Mouse (Mus musculus): ENCODE data around the gene Oaz1. TPM values are rescaled to one million over a fixed set of nuclear protein-coding genes. Genes with fewer than 3 reads are reported as not detected.

The Oaz1 gene
- polyA plus RNA-seq (2015; fragmentation: Nextera tagmentation; extraction: Ambion mirVana), result 1,885 and 1,910 TPM in 2 replicates

DNA sequence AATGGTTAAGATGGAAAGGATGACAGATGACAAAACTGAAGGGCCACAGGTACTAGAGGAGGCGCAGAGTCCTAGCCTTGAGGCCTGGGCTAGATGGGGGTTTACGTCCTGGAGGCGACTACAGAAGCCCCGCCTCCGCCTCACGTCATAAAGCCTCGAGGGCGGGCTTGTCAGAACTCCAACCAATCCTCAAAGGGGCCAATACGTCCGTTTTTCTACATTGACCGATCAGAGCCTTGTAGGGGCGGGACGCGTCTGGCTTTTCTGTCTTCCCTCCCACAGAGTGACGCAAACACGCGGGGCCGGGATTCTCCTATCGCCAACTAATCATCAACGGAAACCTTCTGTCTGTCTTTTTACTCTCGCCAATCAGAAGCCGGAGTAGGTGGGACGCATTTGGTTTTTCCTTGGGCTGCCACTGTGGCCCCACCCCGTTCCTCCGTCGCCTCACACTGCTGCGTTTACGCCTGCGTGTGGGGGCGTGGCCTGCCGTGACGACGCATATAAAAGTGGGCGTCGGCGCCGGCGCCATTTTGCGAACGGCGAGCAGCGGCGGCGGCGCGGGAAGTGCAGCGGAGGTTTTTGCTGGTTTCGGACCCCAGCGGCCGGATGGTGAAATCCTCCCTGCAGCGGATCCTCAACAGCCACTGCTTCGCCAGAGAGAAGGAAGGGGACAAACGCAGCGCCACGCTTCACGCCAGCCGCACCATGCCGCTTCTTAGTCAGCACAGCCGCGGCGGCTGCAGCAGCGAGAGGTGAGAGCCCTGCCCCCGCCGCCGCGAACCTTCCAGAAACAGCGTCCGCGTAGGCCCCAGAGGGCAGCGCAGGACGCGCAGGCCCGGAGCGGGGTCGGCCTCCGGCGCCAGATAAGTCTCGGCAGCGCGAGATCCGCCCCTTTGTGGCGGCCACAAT, at the start of gene Oaz1:
Oaz1 (plus strand) TSS at position 506 of the 912 bp plus-strand sequence.
- Histone ChIP-seq H3K9me3 (no peaks in the 10 kb centered on the region), H3K27me3 (no peaks in the 10 kb centered on the region), H3K4me1 (peaks cover 37% of the 10 kb centered on the region), H3K4me3 (peak within 1 kb of the TSS; percentile 82), H3K27ac (peak within 1 kb of the TSS; percentile 87), H3K9ac (peak within 1 kb of the TSS; percentile 90), H3K4me2 (replicated peaks) (peak within 1 kb of the TSS; percentile 100), H3K36me3 (peaks cover 18% of the 10 kb centered on the region)
- ATAC-seq (ENCODE audit: low FRiP score, low read depth), result peak; percentile 98
- under 1% methylated on average over 80 of the region's 82 CpGs for WGBS

DNA sequence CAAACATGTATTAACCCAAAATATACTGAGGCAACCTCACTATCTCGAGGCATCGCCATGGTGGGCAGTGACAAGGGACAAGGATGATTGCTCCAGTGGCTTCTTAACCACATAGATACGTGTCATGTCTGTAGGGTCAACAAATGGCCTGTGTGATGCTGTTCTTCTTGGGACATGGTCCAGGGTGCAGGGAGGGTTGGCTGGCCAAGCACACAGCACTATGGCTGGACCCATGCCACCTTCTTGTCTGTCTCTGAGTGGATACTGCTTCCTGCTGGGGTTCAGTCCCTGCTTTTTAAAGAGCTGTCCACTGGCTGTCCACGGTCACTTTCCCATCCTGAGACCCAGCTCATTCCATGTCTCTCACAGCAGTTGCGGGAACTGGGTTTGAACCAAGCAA, 49.3 kb upstream of the Oaz1 start:
- ATAC-seq (ENCODE audit: low FRiP score, low read depth), result no peak
- H3K36me3 ChIP-seq, result peaks cover 100% of the 10 kb centered on the region
- no peak overlapping the region for H3K4me2 ChIP-seq (replicated peaks)
- 90% methylated on average over 5 of the region's 5 CpGs for WGBS
- H3K27ac ChIP-seq, result no peak overlapping the region
- H3K9ac ChIP-seq, result no peak overlapping the region
- no peaks in the 10 kb centered on the region for H3K9me3 ChIP-seq
- H3K4me1 ChIP-seq, result peaks cover 13% of the 10 kb centered on the region
- H3K4me3 ChIP-seq, result no peak overlapping the region
- H3K27me3 ChIP-seq, result no peaks in the 10 kb centered on the region

DNA sequence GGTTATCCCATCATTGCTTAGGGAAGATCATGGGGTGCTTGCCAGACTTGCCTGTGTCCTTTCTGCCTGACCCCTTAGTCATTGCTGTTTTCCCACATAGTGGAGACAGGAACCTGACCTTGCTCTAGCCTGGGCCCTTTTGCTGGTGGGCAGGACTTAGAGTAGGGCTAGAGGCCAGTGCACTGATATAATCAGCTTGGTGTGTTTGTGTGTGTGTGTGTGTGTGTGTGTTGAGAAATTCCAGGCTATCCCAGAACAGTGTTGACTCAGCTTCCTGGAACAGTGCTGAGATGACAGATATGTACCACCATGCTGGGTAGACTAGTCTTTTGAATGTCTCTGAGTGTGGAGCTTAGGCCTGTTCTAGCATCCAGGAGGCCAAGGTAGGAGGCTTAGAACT, 46.9 kb upstream of the Oaz1 start:
- Histone ChIP-seq H3K9ac (no peak overlapping the region), H3K27ac (no peak overlapping the region), H3K9me3 (no peaks in the 10 kb centered on the region), H3K4me1 (peaks cover 3% of the 10 kb centered on the region; the same call in 1 of the 2 replicates), H3K36me3 (peaks cover 100% of the 10 kb centered on the region), H3K4me2 (replicated peaks) (no peak overlapping the region), H3K27me3 (no peaks in the 10 kb centered on the region), H3K4me3 (no peak overlapping the region)
- no peak for ATAC-seq (ENCODE audit: low FRiP score, low read depth)

DNA sequence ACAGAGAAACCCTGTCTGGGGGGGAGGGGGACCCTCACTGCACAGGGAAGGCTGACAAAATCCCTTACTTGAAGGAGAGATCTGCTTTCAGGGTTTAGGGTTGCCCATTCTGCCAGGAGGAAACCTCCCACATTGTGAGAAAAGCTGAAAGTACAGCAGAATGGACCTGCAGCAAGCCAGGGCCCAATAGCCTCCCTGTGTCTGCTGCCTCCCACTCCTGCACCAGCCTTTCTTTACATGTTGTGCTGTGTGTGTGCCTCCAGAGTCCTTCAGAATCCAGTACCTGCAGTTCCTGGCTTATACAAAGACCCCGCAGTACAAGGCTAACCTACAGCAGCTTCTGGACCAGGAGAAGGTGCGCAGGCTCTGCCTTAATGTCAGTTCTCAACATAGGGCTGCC, 42.2 kb upstream of the Oaz1 start:
- no peak for ATAC-seq (ENCODE audit: low FRiP score, low read depth)
- Histone ChIP-seq H3K4me2 (replicated peaks) (no peak overlapping the region), H3K9ac (no peak overlapping the region), H3K27ac (no peak overlapping the region), H3K4me1 (no peaks in the 10 kb centered on the region), H3K27me3 (no peaks in the 10 kb centered on the region), H3K4me3 (no peak overlapping the region), H3K9me3 (no peaks in the 10 kb centered on the region), H3K36me3 (peaks cover 100% of the 10 kb centered on the region)
- WGBS, result 98% methylated on average over 2 of the region's 2 CpGs

DNA sequence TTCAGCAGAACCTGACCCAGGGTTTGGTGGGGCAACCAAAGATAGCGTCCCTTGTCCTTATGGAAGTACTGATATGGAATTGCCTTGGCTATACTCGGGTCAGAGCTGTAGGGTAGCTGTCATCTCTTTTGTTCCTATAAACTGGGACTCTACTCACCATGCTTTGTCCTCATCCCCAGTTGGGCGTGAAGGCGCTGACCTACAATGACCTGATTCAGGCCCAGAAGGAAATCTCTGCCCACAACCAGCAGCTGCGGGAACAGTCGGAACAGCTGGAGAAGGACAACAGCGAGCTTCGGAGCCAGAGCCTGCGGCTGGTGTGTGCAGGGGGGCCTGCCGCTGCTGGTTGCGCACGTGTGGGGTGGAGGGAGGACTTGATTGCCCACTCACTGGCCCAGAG, 41.6 kb upstream of the Oaz1 start:
- WGBS, result 93% methylated on average over 12 of the region's 12 CpGs
- Histone ChIP-seq H3K4me3 (no peak overlapping the region), H3K27me3 (no peaks in the 10 kb centered on the region), H3K9ac (no peak overlapping the region), H3K27ac (no peak overlapping the region), H3K4me1 (no peaks in the 10 kb centered on the region), H3K4me2 (replicated peaks) (no peak overlapping the region), H3K36me3 (peaks cover 98% of the 10 kb centered on the region), H3K9me3 (no peaks in the 10 kb centered on the region)
- no peak for ATAC-seq (ENCODE audit: low FRiP score, low read depth)

DNA sequence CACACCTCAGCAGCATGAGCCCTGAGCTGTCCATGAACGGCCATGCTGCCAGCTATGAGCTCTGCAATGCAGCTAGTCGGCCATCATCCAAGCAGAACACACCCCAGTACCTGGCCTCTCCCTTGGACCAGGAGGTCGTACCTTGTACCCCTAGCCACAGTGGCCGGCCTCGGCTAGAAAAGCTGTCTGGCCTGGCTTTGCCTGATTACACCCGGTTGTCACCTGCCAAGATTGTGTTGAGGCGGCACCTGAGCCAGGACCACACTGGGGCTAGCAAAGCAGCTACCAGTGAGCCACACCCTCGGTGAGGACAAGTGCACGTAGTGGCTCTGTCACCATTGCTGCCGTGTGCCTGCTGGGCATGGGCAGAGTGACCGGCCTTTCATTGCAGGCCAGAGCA, 40.5 kb upstream of the Oaz1 start:
- H3K4me1 ChIP-seq, result no peaks in the 10 kb centered on the region
- ATAC-seq (ENCODE audit: low FRiP score, low read depth), result no peak
- WGBS, result 94% methylated on average over 11 of the region's 11 CpGs
- H3K9ac ChIP-seq, result no peak overlapping the region
- H3K4me3 ChIP-seq, result no peak overlapping the region
- H3K4me2 ChIP-seq (replicated peaks), result no peak overlapping the region
- no peak overlapping the region for H3K27ac ChIP-seq
- peaks cover 98% of the 10 kb centered on the region for H3K36me3 ChIP-seq
- H3K9me3 ChIP-seq, result no peaks in the 10 kb centered on the region
- H3K27me3 ChIP-seq, result no peaks in the 10 kb centered on the region

DNA sequence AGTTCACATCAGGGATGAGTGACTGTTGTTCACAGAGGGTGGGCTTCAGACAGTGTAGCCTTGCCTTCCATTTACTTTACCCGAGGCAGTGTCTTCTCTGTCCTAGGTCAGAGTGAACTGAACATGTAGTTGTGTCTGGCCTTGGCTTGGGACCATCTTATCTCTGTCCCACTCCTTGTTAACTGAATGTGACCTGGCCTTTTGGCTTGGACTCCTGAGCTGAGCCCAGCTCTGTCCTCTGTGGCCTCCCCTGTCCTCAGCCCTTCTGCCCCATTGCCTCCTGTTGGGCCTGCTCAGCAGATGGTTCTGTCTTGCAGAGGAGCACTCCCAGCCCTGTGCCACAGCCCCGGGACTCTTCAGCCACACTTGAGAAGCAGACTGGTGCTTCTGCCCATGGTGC, 38.9 kb upstream of the Oaz1 start:
- 83% methylated on average over 2 of the region's 2 CpGs for WGBS

DNA sequence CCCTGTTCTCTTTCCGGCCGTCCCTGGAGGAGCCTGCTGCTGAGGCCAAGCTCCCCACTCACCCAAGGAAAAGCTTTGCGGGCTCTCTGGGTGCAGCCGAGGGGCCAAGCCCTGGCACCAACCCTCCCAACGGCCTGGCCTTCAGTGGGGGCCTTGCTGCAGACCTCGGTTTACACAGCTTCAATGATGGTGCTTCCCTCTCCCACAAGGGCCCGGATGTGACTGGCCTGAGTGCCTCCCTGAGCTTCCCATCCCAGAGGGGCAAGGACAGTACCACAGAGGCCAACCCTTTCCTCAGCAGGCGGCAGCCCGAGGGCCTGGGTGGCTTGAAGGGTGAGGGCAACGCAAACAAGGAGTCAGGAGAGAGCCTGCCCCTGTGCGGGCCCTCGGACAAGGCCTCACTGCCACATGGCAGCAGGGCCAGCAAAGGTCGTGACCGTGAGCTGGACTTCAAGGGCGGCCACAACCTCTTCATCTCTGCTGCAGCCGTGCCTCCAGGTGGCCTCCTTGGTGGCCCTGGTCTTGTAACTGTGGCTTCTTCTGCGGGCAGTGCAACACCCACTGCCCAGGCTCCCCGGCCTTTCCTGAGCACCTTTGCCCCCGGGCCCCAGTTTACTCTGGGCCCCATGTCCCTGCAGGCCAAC, 35.6 kb upstream of the Oaz1 start:
- H3K4me1 ChIP-seq, result peaks cover under 1% of the 10 kb centered on the region; the same call in 1 of the 2 replicates
- H3K9ac ChIP-seq, result no peak overlapping the region
- no peak overlapping the region for H3K4me3 ChIP-seq
- no peak for ATAC-seq (ENCODE audit: low FRiP score, low read depth)
- H3K9me3 ChIP-seq, result no peaks in the 10 kb centered on the region
- WGBS, result 86% methylated on average over 19 of the region's 19 CpGs
- H3K36me3 ChIP-seq, result peaks cover 98% of the 10 kb centered on the region
- H3K4me2 ChIP-seq (replicated peaks), result no peak overlapping the region
- H3K27ac ChIP-seq, result no peak overlapping the region
- H3K27me3 ChIP-seq, result no peaks in the 10 kb centered on the region

More for the DNA sequence above, 38.9 kb upstream of the Oaz1 start:
- Histone ChIP-seq H3K9ac (no peak overlapping the region; the same call in 1 of the 2 replicates), H3K27ac (no peak overlapping the region), H3K4me1 (no peaks in the 10 kb centered on the region), H3K27me3 (no peaks in the 10 kb centered on the region), H3K4me2 (replicated peaks) (no peak overlapping the region), H3K9me3 (no peaks in the 10 kb centered on the region), H3K36me3 (peaks cover 98% of the 10 kb centered on the region), H3K4me3 (no peak overlapping the region)
- no peak for ATAC-seq (ENCODE audit: low FRiP score, low read depth)

DNA sequence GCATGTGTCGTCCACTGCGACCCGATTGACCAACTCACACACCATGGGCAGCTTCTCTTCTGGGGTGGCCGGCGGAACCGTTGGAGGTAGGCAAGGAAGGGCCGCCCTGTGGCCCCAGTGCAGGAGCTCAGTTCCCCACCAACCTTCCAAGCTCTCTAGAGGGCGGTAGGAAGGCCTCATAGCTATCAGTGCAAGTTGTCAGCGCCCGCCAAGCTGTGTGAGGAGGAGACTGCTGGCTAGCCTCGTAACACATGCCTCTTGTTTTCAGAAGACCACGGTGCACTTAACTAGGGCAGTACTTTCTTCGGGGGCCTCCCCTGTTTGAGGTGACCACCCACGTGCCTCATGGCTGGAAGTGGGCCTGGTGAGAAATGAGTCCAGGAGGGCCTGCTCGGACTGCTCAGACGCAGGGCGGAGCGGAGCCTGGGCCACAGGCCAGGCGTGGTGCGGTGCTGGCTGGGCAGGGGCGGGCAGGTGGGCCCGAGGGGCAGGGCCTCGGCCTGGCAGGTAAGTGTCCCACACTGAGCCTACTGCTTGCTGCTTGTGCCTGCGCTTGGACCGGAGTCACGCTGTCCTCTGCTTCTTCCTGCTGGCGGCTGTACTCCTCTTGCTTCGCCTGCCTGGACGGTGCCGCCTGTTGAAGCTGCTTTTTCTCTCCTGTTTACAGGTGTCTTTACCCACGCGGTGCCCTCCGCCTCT, 34.8 kb upstream of the Oaz1 start:
- H3K9ac ChIP-seq, result no peak overlapping the region
- H3K4me3 ChIP-seq, result no peak overlapping the region
- WGBS, result 78% methylated on average over 33 of the region's 33 CpGs
- H3K27me3 ChIP-seq, result no peaks in the 10 kb centered on the region
- peaks cover 98% of the 10 kb centered on the region for H3K36me3 ChIP-seq
- H3K27ac ChIP-seq, result no peak overlapping the region
- H3K4me1 ChIP-seq, result peaks cover 7% of the 10 kb centered on the region
- H3K9me3 ChIP-seq, result no peaks in the 10 kb centered on the region
- no peak for ATAC-seq (ENCODE audit: low FRiP score, low read depth)
- no peak overlapping the region for H3K4me2 ChIP-seq (replicated peaks)

DNA sequence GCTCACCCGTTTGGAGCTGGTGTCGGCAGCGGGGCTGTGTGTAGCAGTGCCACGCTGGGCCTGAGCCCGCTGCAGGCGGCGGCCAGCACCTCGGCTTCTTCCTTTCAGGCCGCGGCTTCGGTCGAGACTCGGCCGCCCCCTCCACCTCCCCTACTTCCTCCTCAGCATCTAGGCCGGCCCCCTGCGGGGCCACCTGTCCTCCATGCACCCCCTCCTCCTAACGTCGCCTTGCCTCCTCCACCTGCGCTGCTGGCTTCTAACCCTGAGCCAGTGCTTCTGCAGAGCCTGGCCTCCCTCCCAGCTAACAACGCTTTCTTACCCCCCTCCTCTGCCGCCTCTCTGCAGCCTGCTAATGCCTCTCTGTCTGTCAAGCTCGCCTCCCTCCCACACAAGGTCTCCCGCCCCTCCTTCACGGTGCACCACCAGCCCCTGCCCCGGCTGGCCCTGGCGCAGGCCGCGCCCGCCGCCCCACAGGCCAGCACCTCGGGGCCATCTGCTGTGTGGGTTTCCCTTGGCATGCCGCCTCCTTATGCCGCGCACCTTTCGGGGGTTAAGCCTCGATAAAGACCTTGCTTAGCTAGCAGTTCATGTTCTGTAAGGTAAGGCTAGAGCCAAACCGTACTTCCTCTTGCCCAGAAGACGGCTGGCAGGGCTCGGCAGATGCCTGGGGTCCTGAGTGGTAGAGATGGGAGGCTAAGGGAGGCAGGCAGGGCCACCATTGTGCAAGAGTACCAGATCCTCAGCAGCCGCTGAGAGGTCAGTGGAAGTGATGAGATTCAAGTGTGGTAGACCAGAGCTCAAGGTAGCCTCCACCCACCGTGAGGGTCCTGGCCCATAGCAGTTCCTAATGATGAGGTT, 34.1 kb upstream of the Oaz1 start:
- Histone ChIP-seq H3K4me1 (peaks cover 14% of the 10 kb centered on the region), H3K9me3 (no peaks in the 10 kb centered on the region), H3K4me3 (no peak overlapping the region), H3K4me2 (replicated peaks) (no peak overlapping the region), H3K27me3 (no peaks in the 10 kb centered on the region), H3K9ac (no peak overlapping the region), H3K27ac (no peak overlapping the region), H3K36me3 (peaks cover 91% of the 10 kb centered on the region)
- no peak for ATAC-seq (ENCODE audit: low FRiP score, low read depth)
- 73% methylated on average over 41 of the region's 41 CpGs for WGBS

DNA sequence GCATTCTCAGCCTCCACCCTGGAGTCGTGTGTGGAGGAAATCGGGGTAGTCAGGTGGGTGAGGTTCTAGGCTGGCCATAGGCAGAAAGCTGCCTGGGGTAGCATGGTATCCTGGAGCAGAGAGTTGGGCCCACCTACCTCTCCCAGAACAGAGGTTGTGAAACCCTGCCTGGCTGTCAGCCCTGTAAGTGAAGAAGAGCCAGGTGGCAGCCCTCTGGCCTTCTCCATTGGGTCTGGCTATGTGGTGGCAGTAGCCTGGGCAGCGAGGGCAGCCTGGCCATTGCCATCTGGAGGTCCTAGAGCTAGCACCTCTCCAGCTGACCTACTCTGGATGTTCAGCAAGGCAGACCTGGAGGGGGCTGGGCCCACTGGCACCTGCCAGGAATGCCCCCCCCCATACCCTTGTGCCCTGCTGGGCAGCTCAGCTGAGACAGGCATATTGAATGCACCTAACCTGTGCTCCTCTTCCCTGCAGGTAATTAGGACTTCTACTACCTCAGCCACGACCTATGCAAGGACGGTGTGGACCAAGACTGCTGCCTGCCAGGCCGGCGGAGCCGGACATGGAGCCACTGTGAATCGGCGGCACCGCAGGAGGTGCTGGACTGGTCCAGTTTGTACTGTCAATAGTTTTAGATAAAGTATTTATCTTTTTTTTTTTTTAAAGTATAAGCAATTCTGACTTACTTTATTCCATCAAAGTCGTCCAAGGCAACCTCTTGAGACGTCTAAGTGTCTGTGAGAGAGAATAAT, 33.2 kb upstream of the Oaz1 start:
- Histone ChIP-seq H3K4me3 (no peak overlapping the region), H3K9me3 (no peaks in the 10 kb centered on the region), H3K36me3 (peaks cover 83% of the 10 kb centered on the region), H3K27ac (no peak overlapping the region), H3K27me3 (no peaks in the 10 kb centered on the region), H3K4me1 (peaks cover 14% of the 10 kb centered on the region), H3K4me2 (replicated peaks) (no peak overlapping the region), H3K9ac (no peak overlapping the region)
- ATAC-seq (ENCODE audit: low FRiP score, low read depth), result no peak
- WGBS, result 90% methylated on average over 13 of the region's 13 CpGs

Data from limb, embryonic 13.5 days (tissue).